Mouse (Mus musculus) kidney, adult 2 months (tissue): ENCODE data around the gene Mapk13.

Source experiments
- CTCF ChIP-seq: fragments of 200-500 bp; conservative IDR thresholded peaks from 2 replicates; pipeline ENCODE4 v1.5.1; 2011; ENCODE audit warnings: low read depth, mild to moderate bottlenecking, control low read depth, low read length, moderate library complexity, mixed read lengths; ENCODE audit not compliant: insufficient read depth, insufficient read length
- POLR2A ChIP-seq: fragments of 200-500 bp; IDR thresholded peaks from one replicate; pipeline ENCODE4 v1.6.1; 2011; ENCODE audit warnings: low read depth, low read length, control low read depth

- TF ChIP-seq CTCF (peak; percentile 45; the same call in 1 of the 2 replicates), POLR2A (no peak)
These were observed 31.7 kb downstream of the Mapk13 start, which contains the start of gene Brpf3 for GRCm38 (mm10) chr17:28800671-28801412.
